Mouse (Mus musculus): ENCODE measurements at regions not wholly inside any gene's neighbourhood (a gene's known extent, or its start where the extent isn't known, plus 50 kb on each side); places are given as distances from the start of the nearest gene placed in this dataset.
A peak's percentile ranks its signal among the peaks of the same experiment; 100 is the strongest.

GRCm38 (mm10) chr17:9907077-9907476 is 237.6 kb upstream of the Pabpc6 start:
- DNase-seq (ENCODE audit: low spot score in 2 of 2) = no peak

GRCm38 (mm10) chr17:9905501-9906462 is 236.3 kb upstream of the Pabpc6 start:
- DNase-seq (ENCODE audit: low spot score in 2 of 2) = peak; percentile 72 to 77

- DNase-seq (ENCODE audit: low spot score in 2 of 2) = peak; percentile 20 to 28
Observed at GRCm38 (mm10) chr17:9904525-9904991, 235.0 kb upstream of the Pabpc6 start.

GRCm38 (mm10) chr17:9903313-9903712 is 233.8 kb upstream of the Pabpc6 start:
- DNase-seq (ENCODE audit: low spot score in 2 of 2) = no peak

- no peak for DNase-seq (ENCODE audit: low spot score in 2 of 2)
Observed at GRCm38 (mm10) chr17:9896964-9897363, 227.4 kb upstream of the Pabpc6 start.

GRCm38 (mm10) chr17:9895686-9896082 is 226.2 kb upstream of the Pabpc6 start:
- no peak for DNase-seq (ENCODE audit: low spot score in 2 of 2)

- DNase-seq (ENCODE audit: low spot score in 2 of 2) = no peak
Observed at GRCm38 (mm10) chr17:9894828-9895685, 225.5 kb upstream of the Pabpc6 start.

GRCm38 (mm10) chr17:9893966-9894365 is 224.4 kb upstream of the Pabpc6 start:
- DNase-seq (ENCODE audit: low spot score in 2 of 2) = no peak

GRCm38 (mm10) chr17:9892776-9893175 is 223.3 kb upstream of the Pabpc6 start:
- DNase-seq (ENCODE audit: low spot score in 2 of 2) = no peak

- no peak for DNase-seq (ENCODE audit: low spot score in 2 of 2)
Observed at GRCm38 (mm10) chr17:9892141-9892540, 222.6 kb upstream of the Pabpc6 start.

GRCm38 (mm10) chr17:9888494-9888893 is 219.0 kb upstream of the Pabpc6 start:
- DNase-seq (ENCODE audit: low spot score in 2 of 2) = no peak

- DNase-seq (ENCODE audit: low spot score in 2 of 2) = no peak
Observed at GRCm38 (mm10) chr17:9885110-9885509, 215.6 kb upstream of the Pabpc6 start.

GRCm38 (mm10) chr17:9882639-9883226 is 213.2 kb upstream of the Pabpc6 start:
- DNase-seq (ENCODE audit: low spot score in 2 of 2) = no peak

- DNase-seq (ENCODE audit: low spot score in 2 of 2) = peak in 1 of 2 experiments; percentile 29
Observed at GRCm38 (mm10) chr17:9879556-9880206, 210.2 kb upstream of the Pabpc6 start.

- DNase-seq (ENCODE audit: low spot score in 2 of 2) = no peak
Observed at GRCm38 (mm10) chr17:9873695-9874094, 204.2 kb upstream of the Pabpc6 start.

GRCm38 (mm10) chr17:9870237-9870636 is 200.7 kb upstream of the Pabpc6 start:
- no peak for DNase-seq (ENCODE audit: low spot score in 2 of 2)

GRCm38 (mm10) chr17:9868747-9869281 is 199.3 kb upstream of the Pabpc6 start:
- no peak for DNase-seq (ENCODE audit: low spot score in 2 of 2)

GRCm38 (mm10) chr17:9864254-9864653 is 194.7 kb upstream of the Pabpc6 start:
- no peak for DNase-seq (ENCODE audit: low spot score in 2 of 2)

- no peak for DNase-seq (ENCODE audit: low spot score in 2 of 2)
Observed at GRCm38 (mm10) chr17:9861923-9862854, 192.7 kb upstream of the Pabpc6 start.

- DNase-seq (ENCODE audit: low spot score in 2 of 2) = no peak
Observed at GRCm38 (mm10) chr17:9861346-9861745, 191.8 kb upstream of the Pabpc6 start.

Data from frontal cortex, postnatal 10 days (tissue).